Mouse (Mus musculus) hindbrain, embryonic 13.5 days (tissue): ENCODE measurements at regions not wholly inside any gene's neighbourhood (a gene's known extent, or its start where the extent isn't known, plus 50 kb on each side); places are given as distances from the start of the nearest gene placed in this dataset.
"Not testable (repeated sequence)": the region's sequence is repeated elsewhere in the genome, so short reads cannot be mapped to it uniquely, and the experiment has no call there.

Experiments
- ATAC-seq: fragments of 200-750 bp; cut with Nextera tagmentation; 2 replicates; pipeline ENCODE4 v1.8.0; 2017; ENCODE audit warnings: moderate TSS enrichment; ENCODE audit not compliant: low FRiP score
- H3K27ac ChIP-seq: fragments of 300-500 bp; sonication (generic); 2 replicates; pipeline ENCODE4 v1.5.1; 2015; ENCODE audit warnings: inconsistent platforms, mild to moderate bottlenecking, moderate library complexity
- H3K27me3 ChIP-seq: fragments of 300-500 bp; sonication (generic); 2 replicates; pipeline ENCODE4 v1.6.1; 2015; ENCODE audit warnings: mild to moderate bottlenecking, inconsistent platforms
- H3K36me3 ChIP-seq: fragments of 300-500 bp; sonication (generic); 2 replicates; pipeline ENCODE4 v1.6.1; 2015; ENCODE audit warnings: mild to moderate bottlenecking, inconsistent platforms
- H3K4me1 ChIP-seq: fragments of 300-500 bp; sonication (generic); replicated peaks from 2 replicates; pipeline ENCODE4 v1.6.1; 2015; ENCODE audit warnings: inconsistent platforms
- H3K4me2 ChIP-seq: fragments of 300-500 bp; sonication (generic); 2 replicates; pipeline ENCODE4 v1.6.1; 2015; ENCODE audit warnings: inconsistent platforms, mild to moderate bottlenecking, moderate library complexity
- H3K4me3 ChIP-seq: fragments of 300-500 bp; sonication (generic); 2 replicates; pipeline ENCODE4 v1.5.1; 2015; ENCODE audit warnings: mild to moderate bottlenecking, inconsistent platforms
- H3K9ac ChIP-seq: fragments of 300-500 bp; sonication (generic); 2 replicates; pipeline ENCODE4 v1.6.1; 2015; ENCODE audit warnings: mild to moderate bottlenecking, inconsistent platforms
- H3K9me3 ChIP-seq: fragments of 300-500 bp; sonication (generic); 2 replicates; pipeline ENCODE4 v1.6.1; 2016; ENCODE audit warnings: inconsistent platforms
- WGBS: fragments of 180-500 bp; shearing (Covaris S2); methylation state at CpG from one replicate; pipeline ENCODE4 v1.1.7; 2015; 5-methylcytosine and 5-hydroxymethylcytosine counted together

DNA sequence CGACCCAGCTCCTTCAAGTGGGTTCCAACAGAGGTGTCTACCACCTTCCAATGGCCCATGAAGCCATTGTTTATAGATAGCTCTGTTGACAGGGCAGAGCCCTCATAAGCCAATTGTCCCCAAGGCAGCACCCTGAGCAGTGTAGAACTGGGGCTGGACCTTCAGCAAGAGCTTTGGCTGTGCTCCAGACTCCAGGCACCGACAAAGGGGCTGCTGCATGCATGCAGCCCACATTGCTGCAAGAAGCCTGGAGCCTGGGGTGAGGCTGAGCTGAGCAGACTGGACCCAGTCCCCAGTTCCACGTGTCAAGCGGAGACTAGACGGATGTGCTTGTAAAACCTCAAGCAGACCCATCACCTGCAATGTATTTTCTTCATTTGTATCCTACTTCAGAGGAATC lies 91.9 kb upstream of the Lemd2 start:
- Histone ChIP-seq H3K4me2 (no peak overlapping the region), H3K4me1 (peaks cover 11% of the 10 kb centered on the region), H3K27ac (no peak overlapping the region), H3K4me3 (no peak overlapping the region), H3K36me3 (no peaks in the 10 kb centered on the region), H3K9ac (no peak overlapping the region), H3K27me3 (0 out of 2 replicates have a peak, but pooled peaks cover 6% of the 10 kb centered on the region), H3K9me3 (no peaks in the 10 kb centered on the region; the same call in 1 of the 2 replicates)
- WGBS = 87% methylated on average over 5 of the region's 5 CpGs
- ATAC-seq = no peak

DNA sequence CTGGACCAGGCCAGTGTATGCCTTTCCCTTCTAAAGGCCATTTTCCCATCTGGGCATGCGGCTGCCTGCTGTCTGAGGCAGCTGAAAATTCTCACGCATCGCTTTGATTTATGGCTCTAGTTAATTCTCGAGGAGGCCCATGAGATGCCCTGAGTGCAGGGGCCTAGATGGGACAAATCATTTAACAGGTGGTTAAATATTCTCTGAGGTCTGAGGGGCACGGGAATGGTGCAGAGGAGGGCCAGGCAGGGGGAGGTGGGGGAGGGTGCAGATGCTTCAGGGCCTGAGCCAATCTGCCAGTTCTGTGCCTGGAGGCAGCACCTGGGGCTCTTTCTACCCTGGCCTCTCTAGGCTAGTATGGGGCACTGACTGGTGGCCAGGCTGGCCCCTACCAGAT lies 89.9 kb upstream of the Lemd2 start:
- H3K4me3 ChIP-seq = no peak overlapping the region
- H3K27ac ChIP-seq = no peak overlapping the region
- peaks cover 9% of the 10 kb centered on the region for H3K9me3 ChIP-seq
- H3K36me3 ChIP-seq = no peaks in the 10 kb centered on the region
- 0 out of 2 replicates have a peak, but pooled peaks cover 3% of the 10 kb centered on the region for H3K27me3 ChIP-seq
- H3K9ac ChIP-seq = no peak overlapping the region
- H3K4me1 ChIP-seq = peaks cover 11% of the 10 kb centered on the region
- 56% methylated on average over 5 of the region's 5 CpGs for WGBS
- no peak overlapping the region for H3K4me2 ChIP-seq
- ATAC-seq = no peak

DNA sequence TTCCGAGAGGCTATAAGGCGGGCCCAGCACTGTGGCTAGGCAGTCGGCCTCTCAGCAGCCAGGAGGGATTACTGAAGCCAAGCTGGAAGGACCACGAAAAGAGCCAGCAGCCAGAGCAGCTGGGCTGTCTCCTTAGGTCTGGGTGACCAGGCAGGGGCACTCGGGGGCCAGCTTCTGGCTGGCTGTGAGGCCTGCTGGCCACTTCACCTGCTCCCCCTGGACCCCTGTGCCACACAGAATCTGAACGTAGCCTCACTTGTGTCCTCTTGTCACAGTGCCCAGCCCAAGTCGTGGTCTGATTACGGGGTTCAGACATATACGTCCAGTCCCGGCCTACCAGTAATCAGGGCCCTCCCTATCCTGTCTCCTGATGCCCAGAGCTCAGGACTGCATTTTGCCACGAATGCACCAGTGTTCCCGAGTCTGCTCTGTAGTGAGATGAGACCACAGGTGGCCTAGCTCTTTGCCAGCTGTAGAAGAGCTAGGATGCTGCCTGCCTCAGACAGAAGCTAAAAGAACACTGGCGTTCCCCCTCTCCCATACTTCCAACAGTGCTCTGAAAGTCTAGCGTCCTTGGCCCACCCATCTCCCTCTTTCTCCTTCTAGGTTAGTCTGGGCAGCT lies 89.4 kb upstream of the Lemd2 start:
- 79% methylated on average over 14 of the region's 14 CpGs for WGBS
- ATAC-seq = no peak

DNA sequence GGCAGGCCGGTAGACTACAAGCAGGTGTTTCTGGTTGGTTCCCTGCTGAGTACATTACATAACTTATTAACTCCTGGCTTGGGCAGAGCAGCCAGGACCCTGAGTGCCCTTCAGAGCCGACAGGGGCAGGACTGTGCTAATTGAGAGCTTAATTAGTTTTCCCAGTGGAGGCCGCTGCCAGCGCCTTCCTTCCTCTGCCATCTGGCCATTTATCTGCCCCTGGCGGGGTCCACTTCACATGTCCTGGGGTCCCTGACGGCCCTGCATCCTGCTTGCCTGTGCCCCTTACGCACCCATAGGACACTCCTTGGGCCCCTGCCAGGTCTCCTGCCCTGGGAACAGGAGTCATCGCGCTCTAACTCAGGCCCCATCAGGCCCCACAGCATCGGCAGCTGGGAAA lies 87.4 kb upstream of the Lemd2 start:
- Histone ChIP-seq H3K36me3 (no peaks in the 10 kb centered on the region), H3K9ac (no peak overlapping the region), H3K4me1 (peaks cover 11% of the 10 kb centered on the region), H3K27ac (no peak overlapping the region), H3K4me2 (no peak overlapping the region), H3K9me3 (peaks cover 9% of the 10 kb centered on the region), H3K27me3 (0 out of 2 replicates have a peak, but pooled peaks cover 3% of the 10 kb centered on the region), H3K4me3 (no peak overlapping the region)
- ATAC-seq = no peak
- WGBS = 68% methylated on average over 10 of the region's 10 CpGs

More for the DNA sequence above, 89.4 kb upstream of the Lemd2 start:
- peaks cover 9% of the 10 kb centered on the region for H3K9me3 ChIP-seq
- 0 out of 2 replicates have a peak, but pooled peaks cover 3% of the 10 kb centered on the region for H3K27me3 ChIP-seq
- no peak overlapping the region for H3K4me2 ChIP-seq
- H3K4me3 ChIP-seq = no peak overlapping the region
- H3K36me3 ChIP-seq = no peaks in the 10 kb centered on the region
- no peak overlapping the region for H3K9ac ChIP-seq
- no peak overlapping the region for H3K27ac ChIP-seq
- peaks cover 11% of the 10 kb centered on the region for H3K4me1 ChIP-seq

DNA sequence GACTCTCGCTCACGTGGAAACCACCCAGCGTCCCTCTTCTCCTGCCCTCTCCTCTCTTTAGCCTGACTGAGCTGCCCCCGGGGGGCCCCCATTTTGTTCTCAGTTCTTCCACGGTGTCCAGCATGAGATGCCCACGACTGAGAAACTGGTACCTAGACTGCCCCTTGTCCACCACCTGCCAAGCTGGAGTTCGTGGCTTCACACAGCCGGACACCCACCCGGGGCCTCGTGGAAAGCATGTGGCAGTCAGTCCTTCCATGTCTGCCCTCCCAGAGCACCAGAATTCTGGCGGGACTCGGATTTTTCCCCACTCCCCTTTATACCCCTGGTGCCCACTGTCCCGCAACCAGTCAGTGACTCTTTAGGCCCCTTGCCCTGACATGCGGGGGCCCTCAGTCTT lies 86.9 kb upstream of the Lemd2 start:
- H3K9ac ChIP-seq = no peak overlapping the region
- WGBS = 94% methylated on average over 14 of the region's 14 CpGs
- H3K4me3 ChIP-seq = no peak overlapping the region
- no peak overlapping the region for H3K27ac ChIP-seq
- no peak for ATAC-seq
- H3K36me3 ChIP-seq = no peaks in the 10 kb centered on the region
- 0 out of 2 replicates have a peak, but pooled peaks cover 3% of the 10 kb centered on the region for H3K27me3 ChIP-seq
- no peak overlapping the region for H3K4me2 ChIP-seq
- peaks cover 11% of the 10 kb centered on the region for H3K4me1 ChIP-seq
- H3K9me3 ChIP-seq = peaks cover 9% of the 10 kb centered on the region

DNA sequence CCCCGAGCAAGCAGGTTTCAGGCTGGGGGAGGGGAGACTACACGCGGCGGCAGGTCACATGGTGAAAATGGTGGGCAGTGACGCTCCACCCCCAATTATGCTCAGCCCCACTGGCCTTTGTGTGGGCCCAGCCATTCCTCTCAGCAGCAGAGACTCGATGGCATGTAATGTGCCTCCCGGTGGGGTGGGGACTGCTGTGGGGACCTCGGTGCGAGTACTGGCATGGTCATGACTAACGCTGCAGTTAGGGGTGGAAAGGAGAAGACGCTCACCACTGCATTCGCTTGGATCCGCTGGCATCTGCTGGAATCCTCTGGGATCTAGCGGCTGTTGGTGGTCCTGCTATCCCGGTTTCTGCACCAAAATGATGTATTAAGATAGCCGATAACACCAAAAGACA lies 86.0 kb upstream of the Lemd2 start:
- Histone ChIP-seq H3K4me3 (no peak overlapping the region), H3K9me3 (peaks cover 9% of the 10 kb centered on the region), H3K27me3 (0 out of 2 replicates have a peak, but pooled peaks cover 3% of the 10 kb centered on the region), H3K36me3 (no peaks in the 10 kb centered on the region), H3K9ac (no peak overlapping the region), H3K27ac (no peak overlapping the region), H3K4me2 (no peak overlapping the region), H3K4me1 (peaks cover 11% of the 10 kb centered on the region)
- ATAC-seq = no peak
- 95% methylated on average over 16 of the region's 16 CpGs for WGBS

DNA sequence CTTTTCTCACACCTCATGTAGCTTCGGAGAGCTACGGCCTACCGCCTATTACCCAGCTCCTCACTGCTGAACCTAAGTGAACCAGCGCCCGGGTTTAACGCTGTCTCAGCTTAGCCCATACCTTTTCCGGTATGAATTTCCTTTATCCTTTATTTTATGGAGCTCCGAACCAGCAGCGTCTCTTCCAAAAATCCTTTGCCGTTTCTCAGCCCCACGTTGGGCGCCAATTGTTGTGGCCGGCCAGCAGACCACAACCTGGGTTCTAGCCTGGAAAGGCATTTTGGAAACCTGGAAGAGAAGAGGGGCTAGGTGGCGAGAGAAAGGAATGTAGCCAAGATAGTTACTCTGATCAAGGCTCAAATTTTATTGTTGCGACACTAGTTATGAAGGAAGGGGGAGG lies 85.5 kb upstream of the Lemd2 start:
- not testable (repeated sequence) for H3K27me3 ChIP-seq, ATAC-seq
- WGBS = 98% methylated on average over 13 of the region's 15 CpGs

DNA sequence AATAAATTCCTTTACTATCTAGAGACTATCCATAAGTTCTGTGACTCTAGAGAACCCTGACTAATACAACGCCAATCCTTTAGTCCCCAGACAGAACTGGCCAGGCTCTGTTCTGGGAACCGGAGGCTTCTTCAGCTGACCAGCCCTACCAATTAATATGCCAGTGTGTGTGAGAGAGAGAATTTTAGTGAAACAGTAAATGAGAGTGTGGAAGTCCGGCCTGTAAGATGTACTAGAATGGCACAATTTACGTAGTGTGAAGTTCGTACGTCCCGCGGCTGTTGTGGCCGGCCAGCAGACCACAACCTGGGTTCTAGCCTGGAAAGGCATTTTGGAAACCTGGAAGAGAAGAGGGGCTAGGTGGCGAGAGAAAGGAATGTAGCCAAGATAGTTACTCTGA lies 83.7 kb upstream of the Lemd2 start:
- H3K4me2 ChIP-seq, H3K27ac ChIP-seq, H3K36me3 ChIP-seq, H3K9ac ChIP-seq, ATAC-seq, H3K9me3 ChIP-seq, H3K27me3 ChIP-seq, H3K4me1 ChIP-seq, H3K4me3 ChIP-seq: not testable (repeated sequence)
- WGBS = 96% methylated on average over 10 of the region's 10 CpGs

More for the DNA sequence above, 85.5 kb upstream of the Lemd2 start:
- H3K4me1 ChIP-seq = peaks cover 11% of the 10 kb centered on the region
- not testable (repeated sequence) for H3K27ac ChIP-seq, H3K4me3 ChIP-seq, H3K36me3 ChIP-seq, H3K9me3 ChIP-seq, H3K4me2 ChIP-seq, H3K9ac ChIP-seq

DNA sequence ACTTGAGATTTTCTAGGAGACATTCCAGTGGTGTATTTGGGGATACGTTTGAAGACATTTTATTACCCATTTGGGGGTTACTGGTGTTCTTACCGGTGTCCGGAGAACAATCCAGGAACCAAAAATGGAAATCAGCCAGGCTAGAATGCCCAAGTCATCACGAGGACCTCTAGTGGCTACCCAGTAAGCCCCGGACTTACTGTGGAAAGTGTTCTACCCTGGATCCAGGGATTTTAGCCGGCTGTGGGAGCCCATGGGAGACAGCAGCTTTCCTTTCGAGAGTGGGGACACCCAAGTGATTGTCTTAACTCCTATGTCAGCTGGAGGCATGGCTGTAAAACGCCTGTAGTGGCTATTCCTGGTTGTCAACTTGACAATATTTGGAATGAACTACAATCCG lies 77.0 kb upstream of the Lemd2 start:
- Histone ChIP-seq H3K27ac (no peak overlapping the region), H3K9ac (no peak overlapping the region), H3K4me1 (no peaks in the 10 kb centered on the region), H3K27me3 (no peaks in the 10 kb centered on the region), H3K9me3 (peaks cover 19% of the 10 kb centered on the region), H3K4me2 (no peak overlapping the region), H3K36me3 (no peaks in the 10 kb centered on the region), H3K4me3 (no peak overlapping the region)
- WGBS = 86% methylated on average over 9 of the region's 9 CpGs
- no peak for ATAC-seq

DNA sequence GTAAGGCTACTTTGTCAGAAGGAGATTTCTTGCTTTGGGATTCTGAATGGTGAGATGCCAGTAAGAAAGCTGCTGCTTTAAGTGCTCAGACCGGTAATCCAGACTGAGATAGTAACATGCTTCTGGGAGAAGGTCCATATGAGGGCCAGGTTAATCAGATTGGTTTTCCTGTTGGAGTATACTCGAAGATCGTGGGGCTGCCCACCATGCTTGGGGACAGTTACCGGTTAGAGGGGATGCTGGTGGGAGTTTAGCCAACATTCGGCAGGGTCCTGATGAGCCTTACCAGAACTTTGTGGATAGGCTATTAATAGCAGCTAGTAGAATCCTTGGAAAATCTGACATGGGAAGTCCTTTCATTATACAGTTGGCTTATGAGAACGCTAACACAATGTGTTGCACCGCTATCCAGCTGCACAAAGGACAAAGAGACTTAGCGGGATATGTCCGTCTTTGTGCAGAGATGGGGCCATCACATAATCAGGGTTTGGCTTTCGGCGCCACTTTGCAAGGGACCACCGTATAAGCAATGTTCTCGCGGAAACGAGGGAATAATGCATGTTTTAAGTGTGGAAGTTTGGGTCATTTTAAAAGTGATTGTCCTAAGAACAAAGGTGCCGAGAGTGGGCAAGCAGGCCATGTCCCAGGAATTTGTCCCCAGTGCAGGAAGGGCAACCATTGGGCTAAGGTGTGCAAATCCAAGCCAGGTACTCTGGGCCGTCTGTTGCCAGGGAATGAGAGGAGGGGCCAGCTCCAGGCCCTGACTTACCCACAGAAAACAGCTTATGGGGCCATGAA lies 75.4 kb upstream of the Lemd2 start:
- H3K9me3 ChIP-seq = peaks cover 26% of the 10 kb centered on the region
- H3K4me2 ChIP-seq, H3K27ac ChIP-seq, H3K27me3 ChIP-seq, H3K4me3 ChIP-seq, ATAC-seq, H3K9ac ChIP-seq, H3K36me3 ChIP-seq, H3K4me1 ChIP-seq: not testable (repeated sequence)
- WGBS = 94% methylated on average over 17 of the region's 17 CpGs

DNA sequence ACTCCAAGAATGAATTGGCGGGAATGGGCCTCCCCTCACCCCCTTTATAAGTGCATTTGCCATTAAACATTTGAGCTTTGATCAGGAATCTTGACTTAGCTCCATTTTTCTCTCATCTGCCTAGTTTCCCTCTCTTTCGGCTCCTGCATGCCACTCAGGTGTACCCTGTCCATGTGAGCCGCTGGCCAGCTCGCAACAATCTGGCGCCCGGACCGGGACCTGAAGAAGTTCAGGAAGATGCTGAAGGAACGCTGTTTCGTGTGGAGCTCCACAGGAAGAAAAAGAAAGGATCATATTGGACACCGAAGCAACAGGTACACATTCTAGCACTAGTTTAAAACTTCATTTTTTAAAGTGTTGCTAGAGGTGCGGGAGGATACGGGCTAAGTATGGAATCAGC lies 73.5 kb upstream of the Lemd2 start:
- not testable (repeated sequence) for H3K36me3 ChIP-seq, H3K4me3 ChIP-seq, H3K27ac ChIP-seq, H3K27me3 ChIP-seq, H3K4me1 ChIP-seq, H3K9ac ChIP-seq, ATAC-seq, H3K4me2 ChIP-seq
- peaks cover 26% of the 10 kb centered on the region for H3K9me3 ChIP-seq
- WGBS = 97% methylated on average over 12 of the region's 12 CpGs

DNA sequence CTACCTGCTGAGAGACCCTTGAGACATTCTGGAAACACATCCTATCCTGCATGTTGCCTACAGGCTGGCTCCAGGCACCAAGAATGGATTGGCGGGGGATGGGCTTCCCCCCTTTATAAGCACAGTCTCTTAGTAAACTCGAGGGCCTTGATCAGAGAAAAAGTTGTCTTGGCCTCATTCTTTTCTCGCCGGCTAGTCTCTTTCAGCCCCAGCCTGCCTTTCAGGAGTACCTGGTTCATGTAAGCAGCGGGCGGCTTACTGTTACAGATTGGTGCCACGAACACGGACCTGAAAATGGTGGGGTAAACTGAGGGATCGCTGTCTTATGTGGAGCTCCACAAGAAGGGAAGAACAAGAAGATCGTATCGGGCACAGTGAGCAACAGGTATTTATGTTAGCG lies 67.5 kb upstream of the Lemd2 start:
- ATAC-seq, H3K4me1 ChIP-seq, H3K27me3 ChIP-seq, H3K36me3 ChIP-seq, H3K4me3 ChIP-seq, H3K27ac ChIP-seq, H3K4me2 ChIP-seq, H3K9ac ChIP-seq: not testable (repeated sequence)
- WGBS = 92% methylated on average over 12 of the region's 12 CpGs
- H3K9me3 ChIP-seq = peaks cover 12% of the 10 kb centered on the region

DNA sequence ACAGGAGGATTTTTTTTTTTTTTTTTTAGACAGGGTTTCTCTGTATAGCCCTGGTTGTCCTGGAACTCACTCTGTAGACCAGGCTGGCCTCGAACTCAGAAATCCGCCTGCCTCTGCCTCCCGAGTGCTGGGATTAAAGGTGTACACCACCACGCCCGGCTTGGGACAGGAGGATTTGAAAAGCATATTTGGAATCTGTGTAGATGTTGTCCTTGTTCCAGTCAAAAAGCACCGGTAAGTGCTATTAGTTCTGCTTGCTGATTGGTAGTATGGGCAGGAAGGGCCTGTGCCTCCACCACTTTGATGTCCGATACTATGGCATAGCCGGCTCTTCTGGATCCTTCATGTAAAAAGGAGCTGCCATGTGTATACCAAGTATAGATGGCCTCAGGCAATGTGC lies 66.5 kb upstream of the Lemd2 start:
- H3K27me3 ChIP-seq, H3K36me3 ChIP-seq, H3K4me1 ChIP-seq, H3K4me3 ChIP-seq, H3K9ac ChIP-seq, H3K4me2 ChIP-seq, H3K9me3 ChIP-seq, ATAC-seq, H3K27ac ChIP-seq: not testable (repeated sequence)
- 97% methylated on average over 8 of the region's 8 CpGs for WGBS
